Mouse (Mus musculus): ENCODE data around the gene Pdss2. TPM values are rescaled to one million over a fixed set of nuclear protein-coding genes. Genes with fewer than 3 reads are reported as not detected.

Pdss2 gene
- polyA plus RNA-seq, 1 experiment from 2014 or later, result 14.7 TPM

DNA sequence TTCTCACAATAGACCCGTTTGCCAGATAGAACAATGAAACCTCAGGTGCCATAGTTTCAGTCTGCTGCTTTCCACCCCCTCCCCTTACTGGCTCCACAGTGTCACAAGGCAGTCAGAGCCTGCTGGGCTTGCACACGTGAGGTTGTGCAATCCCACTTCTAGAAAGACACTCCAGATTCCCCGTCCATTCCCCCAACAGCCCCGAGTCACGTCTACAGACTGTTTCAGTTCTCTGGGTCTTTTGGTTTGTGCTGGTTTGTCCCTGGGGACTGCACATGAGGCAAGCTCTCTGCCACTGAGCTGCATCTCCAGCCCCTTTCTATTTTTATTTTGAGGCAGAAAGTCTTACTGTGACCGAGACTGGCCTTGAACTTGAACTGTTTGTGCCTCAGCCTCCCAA is 196.1 kb downstream of the Pdss2 start:
- ATAC-seq (ENCODE audit: insufficient number of reproducible peaks, insufficient read depth, low FRiP score, low TSS enrichment, low read depth), result no peak
- 85% methylated on average over 6 of the region's 6 CpGs for WGBS
- Histone ChIP-seq H3K27me3 (no peaks in the 10 kb centered on the region), H3K4me1 (peaks cover 12% of the 10 kb centered on the region), H3K4me2 (no peak overlapping the region), H3K27ac (no peak overlapping the region), H3K9ac (no peak overlapping the region), H3K9me3 (0 out of 2 replicates have a peak, but pooled peaks cover 5% of the 10 kb centered on the region), H3K4me3 (no peak overlapping the region), H3K36me3 (peaks cover 16% of the 10 kb centered on the region)

DNA sequence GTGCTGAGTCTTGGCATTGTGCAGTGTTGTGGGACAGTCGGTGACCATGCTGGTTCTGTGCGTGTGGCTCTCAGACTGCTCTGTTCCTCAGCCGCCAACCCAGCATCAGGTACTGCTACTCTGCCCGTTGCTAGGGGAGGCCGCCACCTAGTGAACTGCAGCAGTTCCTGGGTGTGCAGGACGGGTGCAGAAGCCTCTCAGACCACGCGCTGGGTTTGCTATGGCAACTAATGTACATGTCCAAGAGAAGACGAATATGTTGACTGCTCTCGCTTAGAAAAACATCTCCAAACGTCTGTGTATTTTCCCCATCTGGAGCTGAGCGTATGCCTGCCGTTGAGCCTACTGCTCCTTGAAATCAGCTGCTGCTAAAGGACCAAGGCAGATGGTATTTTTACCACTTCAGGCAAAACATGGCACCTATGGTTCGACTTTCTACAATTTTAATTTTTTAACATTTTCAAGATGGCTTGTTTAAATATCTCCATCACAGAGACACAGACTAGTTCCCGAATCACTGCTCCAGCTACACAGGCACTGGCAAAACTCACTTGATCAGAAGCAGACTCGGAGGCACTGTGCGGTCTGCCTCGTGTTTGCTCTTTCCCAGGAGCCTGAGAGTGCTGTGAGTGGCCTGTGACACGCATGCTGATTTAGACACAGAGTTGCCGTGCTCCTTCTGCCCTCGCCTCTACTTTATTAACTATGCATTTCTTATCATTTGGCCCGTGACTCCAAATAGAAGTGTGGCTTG is 199.6 kb downstream of the Pdss2 start:
- Histone ChIP-seq H3K9me3 (no peaks in the 10 kb centered on the region), H3K4me1 (peaks cover 12% of the 10 kb centered on the region), H3K36me3 (peaks cover 3% of the 10 kb centered on the region; the same call in 1 of the 2 replicates), H3K27ac (peak overlapping the region; percentile 33), H3K9ac (no peak overlapping the region), H3K27me3 (no peaks in the 10 kb centered on the region), H3K4me2 (peak overlapping the region; percentile 30; the same call in 1 of the 2 replicates), H3K4me3 (no peak overlapping the region)
- WGBS, result 53% methylated on average over 22 of the region's 22 CpGs
- ATAC-seq (ENCODE audit: insufficient number of reproducible peaks, insufficient read depth, low FRiP score, low TSS enrichment, low read depth), result no peak

DNA sequence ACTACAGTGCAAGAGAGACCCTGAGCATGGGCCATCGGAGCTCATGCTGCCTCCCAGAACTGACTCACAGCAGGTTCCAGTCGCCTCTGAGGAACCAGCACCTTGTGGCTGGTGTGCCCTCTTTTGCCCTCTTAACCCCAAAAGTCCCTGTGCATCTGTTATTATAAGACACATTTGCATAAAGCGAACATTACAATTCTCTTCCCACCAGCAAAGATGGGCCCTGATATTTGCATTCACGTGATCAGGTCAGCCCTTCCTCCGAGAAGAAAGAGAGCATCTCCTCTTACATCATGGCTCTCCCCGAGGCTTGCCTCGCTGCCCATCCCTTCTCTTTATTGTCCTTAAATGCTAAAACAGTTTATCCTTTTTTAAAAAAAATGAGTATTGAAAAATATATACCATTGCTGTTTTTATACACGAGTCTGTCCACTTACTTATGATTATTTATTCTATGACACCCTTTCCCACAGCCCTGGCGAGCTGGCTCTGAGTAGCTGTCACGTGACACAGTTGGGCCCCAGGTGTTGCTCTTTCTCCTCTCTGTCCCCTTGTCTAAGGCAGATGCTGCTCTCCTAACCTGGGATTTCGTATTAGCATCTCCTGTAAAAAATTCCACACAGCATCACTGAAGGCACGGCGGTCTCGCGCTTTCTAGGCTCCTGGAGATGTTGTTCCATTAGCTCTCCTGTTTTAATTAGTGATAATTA is 200.9 kb downstream of the Pdss2 start:
- ATAC-seq (ENCODE audit: insufficient number of reproducible peaks, insufficient read depth, low FRiP score, low TSS enrichment, low read depth), result no peak
- Histone ChIP-seq H3K36me3 (no peaks in the 10 kb centered on the region), H3K27ac (no peak overlapping the region), H3K4me1 (peaks cover 12% of the 10 kb centered on the region), H3K9ac (no peak overlapping the region), H3K4me2 (no peak overlapping the region), H3K27me3 (no peaks in the 10 kb centered on the region), H3K4me3 (no peak overlapping the region), H3K9me3 (no peaks in the 10 kb centered on the region)
- WGBS, result 77% methylated on average over 15 of the region's 15 CpGs

DNA sequence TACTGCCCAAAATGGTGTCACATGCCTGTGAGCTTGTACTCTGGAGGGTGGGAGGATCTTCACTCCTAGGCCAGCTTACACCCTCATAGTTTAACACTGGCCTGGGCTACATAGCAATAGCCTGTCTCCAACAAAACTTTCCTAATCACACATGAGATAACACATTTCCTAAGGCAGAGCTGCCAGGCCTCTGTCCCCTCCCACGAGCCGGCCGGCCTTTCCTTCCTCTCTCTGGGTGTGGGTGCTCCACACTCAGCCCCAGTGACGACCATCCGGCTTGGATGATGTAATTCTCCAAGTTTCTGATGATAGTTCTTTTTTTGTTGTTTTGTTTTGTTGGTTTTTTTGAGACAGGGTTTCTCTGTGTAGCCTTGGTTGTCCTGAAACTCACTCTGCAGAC is 203.3 kb downstream of the Pdss2 start:
- Histone ChIP-seq H3K9ac (no peak overlapping the region), H3K4me2 (no peak overlapping the region), H3K36me3 (no peaks in the 10 kb centered on the region), H3K9me3 (no peaks in the 10 kb centered on the region), H3K4me1 (peaks cover 12% of the 10 kb centered on the region), H3K27ac (no peak overlapping the region), H3K27me3 (no peaks in the 10 kb centered on the region), H3K4me3 (no peak overlapping the region)
- WGBS, result 85% methylated on average over 5 of the region's 5 CpGs
- no peak for ATAC-seq (ENCODE audit: insufficient number of reproducible peaks, insufficient read depth, low FRiP score, low TSS enrichment, low read depth)

DNA sequence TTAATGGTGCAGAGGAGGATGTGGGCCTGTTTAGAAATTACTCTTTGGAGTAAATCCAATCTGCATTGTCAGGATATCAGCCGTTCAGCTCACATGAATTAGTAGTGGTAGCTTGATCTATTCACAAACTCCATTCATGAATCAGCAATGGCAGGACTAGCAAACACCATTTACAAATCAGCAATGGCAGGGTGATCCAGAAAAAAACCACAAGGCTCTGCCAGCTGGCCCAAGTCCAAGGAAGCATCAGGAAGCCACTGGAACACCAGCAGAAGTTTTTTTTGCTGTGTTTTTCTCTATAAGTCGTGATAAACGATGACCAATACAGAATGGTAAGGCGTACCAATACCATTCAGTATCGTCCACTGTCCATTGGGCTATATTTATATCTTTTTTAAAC is 209.3 kb downstream of the Pdss2 start:
- 92% methylated on average over 5 of the region's 5 CpGs for WGBS
- H3K4me2 ChIP-seq, result no peak overlapping the region

DNA sequence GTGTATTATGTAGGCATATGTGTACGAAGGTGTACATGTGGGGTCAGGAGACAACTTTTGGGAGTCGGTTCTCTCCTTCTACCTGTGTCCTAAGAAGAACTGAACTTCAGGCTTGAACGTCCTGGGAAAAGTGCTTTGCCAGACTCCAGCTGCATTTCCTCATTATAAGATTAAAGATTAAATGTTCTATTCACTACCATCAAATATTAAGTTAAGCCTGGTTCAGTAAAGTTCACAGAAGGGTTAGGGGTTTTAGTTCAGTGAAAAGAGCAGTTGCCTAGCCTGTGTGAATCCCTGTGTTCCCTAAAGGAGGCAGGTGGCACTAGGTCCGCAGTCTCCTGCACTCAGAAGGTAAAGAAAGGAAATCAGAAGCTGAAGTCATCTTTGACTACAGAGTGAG is 213.0 kb downstream of the Pdss2 start:
- Histone ChIP-seq H3K4me3 (no peak overlapping the region), H3K36me3 (no peaks in the 10 kb centered on the region), H3K4me2 (no peak overlapping the region), H3K9me3 (peaks cover 5% of the 10 kb centered on the region; the same call in 1 of the 2 replicates), H3K27me3 (no peaks in the 10 kb centered on the region), H3K4me1 (peaks cover 10% of the 10 kb centered on the region), H3K27ac (no peak overlapping the region), H3K9ac (no peak overlapping the region)
- no peak for ATAC-seq (ENCODE audit: insufficient number of reproducible peaks, insufficient read depth, low FRiP score, low TSS enrichment, low read depth)
- 86% methylated on average over 4 of the region's 4 CpGs for WGBS

More for the DNA sequence above, 209.3 kb downstream of the Pdss2 start:
- Histone ChIP-seq H3K27me3 (no peaks in the 10 kb centered on the region), H3K4me1 (no peaks in the 10 kb centered on the region; the same call in 1 of the 2 replicates), H3K27ac (no peak overlapping the region), H3K9me3 (peaks cover 5% of the 10 kb centered on the region; the same call in 1 of the 2 replicates), H3K4me3 (no peak overlapping the region), H3K9ac (no peak overlapping the region), H3K36me3 (no peaks in the 10 kb centered on the region)
- ATAC-seq (ENCODE audit: insufficient number of reproducible peaks, insufficient read depth, low FRiP score, low TSS enrichment, low read depth), result no peak

DNA sequence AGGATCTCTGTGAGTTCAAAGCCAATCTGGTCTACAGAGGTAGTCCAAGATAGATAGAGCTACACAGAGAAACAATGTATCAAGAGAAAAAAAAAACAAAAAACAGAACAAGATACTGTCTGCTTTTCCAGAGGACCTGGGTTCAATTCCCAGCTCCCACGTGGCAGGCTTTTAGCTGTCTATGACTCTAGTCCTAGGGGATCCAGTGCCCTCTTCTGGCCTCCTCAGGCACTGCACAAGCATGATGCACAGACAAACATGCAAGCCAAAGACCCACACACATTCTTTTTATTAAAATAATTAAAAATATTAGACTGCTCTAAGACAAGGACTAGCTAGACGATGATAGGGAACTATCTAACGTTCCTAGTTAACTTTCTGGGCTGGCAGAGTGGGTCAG is 214.5 kb downstream of the Pdss2 start:
- no peaks in the 10 kb centered on the region for H3K27me3 ChIP-seq
- H3K36me3 ChIP-seq, result no peaks in the 10 kb centered on the region
- ATAC-seq (ENCODE audit: insufficient number of reproducible peaks, insufficient read depth, low FRiP score, low TSS enrichment, low read depth), result no peak
- peaks cover under 1% of the 10 kb centered on the region; the same call in 1 of the 2 replicates for H3K9me3 ChIP-seq
- H3K27ac ChIP-seq, result no peak overlapping the region
- H3K9ac ChIP-seq, result no peak overlapping the region
- H3K4me3 ChIP-seq, result no peak overlapping the region
- H3K4me2 ChIP-seq, result no peak overlapping the region
- peaks cover 19% of the 10 kb centered on the region for H3K4me1 ChIP-seq
- 91% methylated on average over 3 of the region's 3 CpGs for WGBS

DNA sequence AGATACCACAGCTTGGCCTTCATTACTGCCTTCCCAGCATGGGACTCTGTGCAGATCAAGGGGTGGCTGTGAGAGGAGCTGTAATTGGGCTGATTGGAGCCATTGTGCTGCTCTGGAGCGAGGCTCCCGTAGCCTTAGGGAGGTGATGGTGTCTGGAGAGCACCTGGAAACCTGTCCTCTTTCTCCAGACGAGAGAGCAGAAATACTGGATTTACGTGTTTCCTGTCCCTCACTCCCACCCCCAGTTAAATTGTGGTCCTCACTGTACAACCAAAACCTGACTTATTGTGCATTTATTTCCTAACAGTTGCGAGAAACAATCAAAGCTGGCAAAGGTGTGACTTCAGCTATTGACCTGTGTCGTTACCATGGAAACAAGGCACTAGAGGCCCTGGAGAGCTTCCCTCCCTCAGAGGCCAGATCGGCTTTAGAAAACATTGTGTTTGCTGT is 218.2 kb downstream of the Pdss2 start:
- Histone ChIP-seq H3K9me3 (no peaks in the 10 kb centered on the region), H3K9ac (no peak overlapping the region), H3K4me2 (no peak overlapping the region; the same call in 1 of the 2 replicates), H3K36me3 (no peaks in the 10 kb centered on the region), H3K27ac (no peak overlapping the region), H3K4me1 (peaks cover 27% of the 10 kb centered on the region), H3K4me3 (no peak overlapping the region), H3K27me3 (no peaks in the 10 kb centered on the region)
- 21% methylated on average over 7 of the region's 7 CpGs for WGBS
- ATAC-seq (ENCODE audit: insufficient number of reproducible peaks, insufficient read depth, low FRiP score, low TSS enrichment, low read depth), result no peak

DNA sequence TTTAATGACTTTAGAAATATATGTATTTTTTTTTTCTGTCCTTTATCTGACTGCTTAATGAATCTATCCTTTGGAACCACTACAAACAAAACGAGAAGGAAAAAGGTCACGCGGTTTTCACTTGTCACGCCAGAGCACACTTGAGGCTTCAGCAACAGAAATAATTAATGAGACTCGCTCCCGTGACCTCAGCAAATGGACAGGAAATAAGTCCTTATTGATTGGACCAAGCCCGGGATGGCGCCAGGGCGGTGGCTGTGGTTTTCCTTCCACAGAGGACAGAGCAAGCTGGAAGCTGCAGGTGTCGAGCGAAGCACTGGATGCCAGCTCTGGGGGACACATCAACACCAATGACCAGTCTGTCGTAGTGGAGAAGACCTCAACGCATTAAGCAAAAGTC is 218.8 kb downstream of the Pdss2 start:
- Histone ChIP-seq H3K4me3 (no peak overlapping the region), H3K27me3 (no peaks in the 10 kb centered on the region), H3K4me1 (peaks cover 27% of the 10 kb centered on the region), H3K9me3 (no peaks in the 10 kb centered on the region), H3K4me2 (no peak overlapping the region), H3K9ac (no peak overlapping the region), H3K27ac (peak overlapping the region; percentile 52; the same call in 1 of the 2 replicates), H3K36me3 (no peaks in the 10 kb centered on the region)
- no peak for ATAC-seq (ENCODE audit: insufficient number of reproducible peaks, insufficient read depth, low FRiP score, low TSS enrichment, low read depth)
- 61% methylated on average over 13 of the region's 13 CpGs for WGBS

DNA sequence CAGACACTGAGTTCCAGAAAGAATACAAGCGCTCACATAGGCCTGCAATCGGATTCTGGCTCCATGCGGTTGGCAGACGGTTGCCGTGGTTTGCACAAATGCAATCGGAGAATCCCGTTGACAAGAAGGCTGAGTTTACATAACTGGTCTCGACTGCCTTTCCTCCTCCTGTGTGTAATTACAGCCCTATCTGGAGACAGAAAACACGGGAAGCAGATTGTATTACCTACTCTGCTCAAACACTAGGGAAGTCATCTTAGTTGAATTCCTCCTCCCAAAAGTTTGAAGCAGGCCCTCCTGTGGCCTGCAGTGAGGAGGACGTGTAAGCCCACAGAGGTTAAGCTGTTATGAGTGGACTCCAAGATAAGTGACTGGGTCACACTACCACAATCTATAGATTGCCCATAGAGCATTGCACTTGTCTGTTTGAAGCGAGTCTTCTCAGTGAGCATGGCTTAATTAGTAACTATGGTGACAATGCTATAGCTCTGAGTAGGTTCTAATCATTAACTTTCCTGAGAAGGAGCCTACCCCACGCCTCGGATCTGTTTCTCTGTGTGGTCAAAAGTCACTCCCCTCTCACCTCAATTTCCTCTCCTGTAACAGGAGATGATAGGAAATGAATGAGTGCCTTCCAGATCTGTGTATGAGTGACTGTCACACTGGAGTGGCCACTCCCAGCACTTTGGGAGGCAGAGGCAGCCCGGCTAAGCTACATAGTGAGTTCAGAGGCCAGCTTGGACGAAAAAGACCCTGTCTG is 219.9 kb downstream of the Pdss2 start:
- ATAC-seq (ENCODE audit: insufficient number of reproducible peaks, insufficient read depth, low FRiP score, low TSS enrichment, low read depth), result no peak; the same call in 1 of the 2 replicates
- Histone ChIP-seq H3K27me3 (no peaks in the 10 kb centered on the region), H3K9ac (no peak overlapping the region), H3K4me3 (no peak overlapping the region), H3K36me3 (no peaks in the 10 kb centered on the region), H3K4me2 (no peak overlapping the region), H3K4me1 (peaks cover 27% of the 10 kb centered on the region), H3K27ac (peak overlapping the region; percentile 52), H3K9me3 (no peaks in the 10 kb centered on the region)
- 36% methylated on average over 15 of the region's 15 CpGs for WGBS

DNA sequence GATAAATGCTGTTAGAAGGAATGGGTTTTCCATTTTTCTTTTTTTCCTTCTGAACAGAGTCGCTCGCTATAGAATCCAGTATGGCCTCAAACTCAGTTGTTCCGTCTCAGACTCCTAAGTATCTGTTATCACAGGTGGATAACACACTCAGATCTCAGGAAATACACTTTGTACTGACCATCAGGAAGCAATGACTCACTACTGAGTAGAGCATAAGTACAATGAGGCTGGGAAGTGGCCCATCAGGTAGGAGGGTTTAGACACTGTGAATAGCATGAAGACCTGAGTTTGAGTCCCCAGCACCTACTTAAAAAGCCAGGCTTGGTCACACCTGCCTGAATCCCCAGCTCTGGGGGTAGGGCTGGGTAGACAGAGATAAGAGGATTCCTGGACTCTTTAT is 227.4 kb downstream of the Pdss2 start:
- no peak for ATAC-seq (ENCODE audit: insufficient number of reproducible peaks, insufficient read depth, low FRiP score, low TSS enrichment, low read depth)
- no peak overlapping the region for H3K4me3 ChIP-seq
- H3K4me2 ChIP-seq, result no peak overlapping the region
- no peak overlapping the region for H3K27ac ChIP-seq
- no peaks in the 10 kb centered on the region for H3K36me3 ChIP-seq
- H3K27me3 ChIP-seq, result no peaks in the 10 kb centered on the region
- H3K4me1 ChIP-seq, result peaks cover 15% of the 10 kb centered on the region
- H3K9me3 ChIP-seq, result no peaks in the 10 kb centered on the region
- 86% methylated on average over 3 of the region's 3 CpGs for WGBS
- no peak overlapping the region for H3K9ac ChIP-seq
